Mouse (Mus musculus): Measurements from ENCODE around the gene Arid3c.
"Not testable (repeated sequence)": the region's sequence is repeated elsewhere in the genome, so short reads cannot be mapped to it uniquely, and the experiment has no call there.

Arid3c gene

DNA sequence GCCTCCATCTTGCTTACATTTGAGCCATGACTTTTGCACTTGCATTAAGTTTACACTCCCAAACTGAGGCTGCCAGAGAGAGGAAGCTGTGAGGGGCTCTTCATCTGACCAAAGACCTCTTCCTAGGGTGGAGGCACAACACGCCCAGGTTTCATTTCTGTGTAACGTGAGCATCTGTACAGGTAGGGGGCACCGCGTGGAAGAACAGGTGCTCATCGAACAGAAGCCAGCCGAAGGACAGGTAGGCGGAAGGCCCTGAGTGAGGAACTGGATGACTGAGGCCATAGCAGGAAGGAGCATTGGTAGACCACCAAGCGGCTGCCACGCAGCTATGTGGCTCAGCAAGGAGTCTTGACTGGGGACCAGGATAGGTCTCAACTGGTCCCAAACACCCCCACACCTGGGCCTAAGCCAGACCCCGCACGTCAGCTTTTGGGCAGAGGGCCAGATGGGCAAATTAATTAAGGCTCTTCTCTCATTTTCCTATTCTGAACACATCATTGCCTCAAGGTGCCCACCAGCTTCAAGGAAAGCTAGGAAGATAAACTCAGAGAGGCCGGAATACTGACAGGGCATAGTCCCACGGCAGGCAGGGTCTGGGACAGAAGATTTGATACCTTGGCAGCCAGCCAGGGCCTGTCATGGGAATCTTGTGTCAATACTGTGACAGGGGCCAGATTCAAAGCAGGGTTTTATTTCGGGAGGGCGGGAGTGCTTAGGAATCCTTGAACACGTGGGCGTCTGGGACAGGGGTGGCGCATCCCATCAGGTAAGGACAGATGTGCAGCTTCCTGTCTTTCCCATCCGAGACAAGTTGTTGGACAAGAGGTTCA lies 24.8 kb downstream of the Arid3c start:
- DNase-seq (ENCODE audit: low spot score in 2 of 2): no peak

DNA sequence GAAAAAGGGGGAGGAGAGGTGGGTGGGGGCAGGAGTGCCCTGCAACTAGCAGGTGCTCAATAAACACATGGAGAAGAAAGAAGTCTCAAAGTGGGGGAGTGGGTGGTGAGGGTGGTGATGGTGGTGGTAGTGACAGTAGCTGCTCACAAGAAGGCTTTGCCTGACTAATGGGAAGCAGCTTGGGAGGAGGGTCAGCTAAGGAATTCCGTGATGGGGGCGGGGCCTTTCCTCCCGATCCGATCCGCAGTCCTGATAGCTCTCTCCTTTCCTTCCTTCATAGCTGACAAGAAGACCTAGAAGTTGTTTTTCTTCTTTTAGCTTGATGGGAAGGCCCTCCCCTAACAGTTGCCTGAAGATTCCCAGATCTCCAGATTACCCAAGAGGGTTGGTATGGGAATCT lies 26.3 kb downstream of the Arid3c start:
- no peak for DNase-seq (ENCODE audit: low spot score in 2 of 2)

DNA sequence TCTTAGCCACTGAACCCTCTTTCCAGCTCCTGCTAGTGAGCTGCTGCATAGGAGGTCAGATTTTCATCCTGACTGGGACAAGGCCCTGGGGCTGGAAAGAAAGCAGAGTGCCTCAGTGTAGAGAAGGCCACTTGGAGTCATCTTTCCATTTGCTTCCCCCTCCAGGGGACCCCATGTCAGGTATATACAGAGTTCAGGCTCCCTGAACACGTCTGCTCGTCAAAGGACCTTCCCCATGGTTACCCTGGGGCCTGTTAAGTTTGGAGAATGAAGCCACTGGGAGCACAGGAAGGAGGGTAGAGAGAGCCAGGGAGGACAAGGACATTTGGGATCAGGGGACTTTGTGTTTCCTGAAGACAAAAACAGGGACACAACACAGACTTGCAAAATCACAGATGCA lies 28.7 kb downstream of the Arid3c start:
- not testable (repeated sequence) for DNase-seq (ENCODE audit: low spot score in 2 of 2)

- DNase-seq (ENCODE audit: low spot score in 2 of 2): not testable (repeated sequence)
Observed at GRCm38 (mm10) chr4:41700224-41700623, 30.7 kb downstream of the Arid3c start.

DNA sequence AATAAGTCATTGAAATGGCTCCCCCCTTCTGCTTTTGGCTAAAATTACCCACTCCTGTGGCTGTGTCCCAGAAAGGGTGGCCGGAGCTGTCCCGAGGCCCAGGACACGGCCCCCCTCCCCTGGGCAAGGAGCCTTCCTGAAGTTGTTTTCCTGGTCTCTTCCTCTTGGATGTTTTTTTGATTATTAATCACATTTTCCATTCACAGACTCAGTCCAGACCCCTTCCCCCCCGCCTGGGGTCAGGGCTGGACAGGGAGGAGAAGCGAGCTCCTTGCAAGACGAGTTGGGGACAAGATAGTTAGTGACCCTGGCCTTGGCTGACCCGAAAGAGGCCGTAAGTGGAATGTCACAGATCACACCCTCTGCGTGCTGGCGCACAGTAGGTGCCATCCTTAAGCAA lies 31.2 kb downstream of the Arid3c start, which contains the start of gene Il11ra1:
Gene Il11ra1, plus strand, starts transcription at position 207 of the 400 bp plus-strand sequence.
- not testable (repeated sequence) for DNase-seq (ENCODE audit: low spot score in 2 of 2)

DNA sequence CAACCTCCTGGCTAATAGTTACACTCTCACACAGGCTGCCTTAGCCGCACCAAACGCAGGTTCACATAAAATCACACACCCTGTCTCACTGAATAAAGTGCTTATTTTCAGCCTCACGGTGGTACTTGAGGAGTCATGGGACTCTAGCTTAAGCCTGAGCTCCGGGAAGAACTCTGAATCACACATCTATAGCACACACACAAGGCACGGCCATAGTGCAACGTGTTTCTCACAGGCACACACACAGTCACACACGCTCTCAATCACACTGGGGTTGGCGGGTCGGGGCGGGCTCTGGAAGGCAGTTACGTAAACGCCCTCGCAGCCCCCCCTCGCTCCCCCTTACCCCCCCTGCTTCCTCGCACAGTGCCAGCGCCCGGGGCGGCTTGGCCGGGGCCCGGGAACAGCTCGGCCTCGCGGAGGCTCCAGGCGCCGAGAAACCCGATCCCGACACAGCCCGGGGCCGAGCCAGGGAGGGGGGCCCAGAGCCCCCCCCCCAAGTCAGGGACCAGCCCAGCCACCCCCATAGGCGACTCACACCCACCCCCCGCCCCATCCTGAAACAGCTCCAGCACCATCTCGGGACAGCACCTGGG lies 32.4 kb downstream of the Arid3c start:
- DNase-seq (ENCODE audit: low spot score in 2 of 2): peak in 1 of 2 experiments; percentile 33

DNA sequence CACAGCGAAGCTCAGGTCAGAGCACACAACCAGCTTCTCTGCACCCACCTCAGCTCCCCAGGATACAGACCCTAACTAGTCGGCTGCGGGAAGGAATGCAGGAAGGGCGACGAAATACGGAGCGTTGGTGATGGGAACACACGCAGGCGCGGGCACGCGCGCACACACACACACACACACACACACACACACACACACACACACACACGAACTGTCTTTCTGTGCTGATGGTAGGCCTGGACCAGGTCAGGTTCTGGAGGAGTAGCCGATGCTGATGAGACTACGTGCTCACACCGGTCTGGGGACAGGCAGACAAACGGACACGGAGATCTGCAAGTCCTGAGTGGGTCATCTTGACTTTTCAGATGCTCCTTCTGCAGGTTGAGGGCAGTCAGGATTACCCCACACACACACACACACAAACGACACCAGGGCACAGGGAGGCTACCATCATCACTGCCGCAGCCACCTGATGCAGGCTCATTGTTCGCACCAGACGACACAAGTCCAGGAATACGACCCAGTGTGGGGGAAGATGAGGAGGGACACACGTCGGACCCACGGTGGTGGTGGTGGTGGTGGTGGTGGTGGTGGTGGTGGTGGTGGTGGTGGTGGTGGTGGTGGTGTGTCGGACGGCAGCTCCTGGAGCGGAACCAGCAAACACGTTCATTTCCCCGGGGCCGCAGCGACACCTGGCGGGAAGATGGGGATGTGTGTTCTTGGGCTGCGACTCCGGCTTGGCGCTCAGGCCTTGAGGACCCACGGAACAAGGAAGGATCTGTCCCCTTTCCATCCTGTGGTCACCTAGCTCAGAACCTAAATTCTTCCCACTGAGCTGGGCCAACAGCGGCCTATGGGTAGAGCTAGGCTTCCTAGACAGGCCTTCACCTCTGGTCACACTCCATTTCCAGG lies 33.8 kb downstream of the Arid3c start, which contains the start of gene Cntfr:
Gene Cntfr, minus strand, starts transcription at position 160 of the 912 bp plus-strand sequence.
- DNase-seq (ENCODE audit: low spot score in 2 of 2): peak; percentile 77 to 85

GRCm38 (mm10) chr4:41696452-41696851 lies 34.5 kb downstream of the Arid3c start:
- DNase-seq (ENCODE audit: low spot score in 2 of 2): not testable (repeated sequence)

GRCm38 (mm10) chr4:41695800-41696199 lies 35.1 kb downstream of the Arid3c start:
- DNase-seq (ENCODE audit: low spot score in 2 of 2): not testable (repeated sequence)

- DNase-seq (ENCODE audit: low spot score in 2 of 2): not testable (repeated sequence)
Observed at GRCm38 (mm10) chr4:41693511-41693910, 37.4 kb downstream of the Arid3c start.

- DNase-seq (ENCODE audit: low spot score in 2 of 2): not testable (repeated sequence)
Observed at GRCm38 (mm10) chr4:41690014-41690413, 40.9 kb downstream of the Arid3c start.

DNA sequence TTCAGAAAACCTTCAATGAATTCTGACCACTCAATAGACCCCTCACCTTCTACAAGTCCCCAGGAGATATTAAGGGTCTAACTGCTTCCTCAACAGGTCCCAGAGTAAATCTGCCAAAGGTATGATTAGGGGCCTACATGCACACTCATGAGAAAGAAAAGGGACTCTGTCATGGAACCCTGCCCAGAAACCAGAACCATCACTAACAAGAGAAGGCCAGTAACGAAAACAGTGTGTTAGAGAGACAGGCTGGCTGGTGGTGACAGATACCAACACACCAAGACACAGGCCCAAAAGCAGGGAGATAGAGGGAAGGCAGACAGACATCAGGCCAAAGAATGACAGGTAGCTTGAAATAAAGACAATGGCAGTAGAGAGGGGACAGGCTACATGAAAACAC lies 42.4 kb downstream of the Arid3c start:
- not testable (repeated sequence) for DNase-seq (ENCODE audit: low spot score in 2 of 2)

DNA sequence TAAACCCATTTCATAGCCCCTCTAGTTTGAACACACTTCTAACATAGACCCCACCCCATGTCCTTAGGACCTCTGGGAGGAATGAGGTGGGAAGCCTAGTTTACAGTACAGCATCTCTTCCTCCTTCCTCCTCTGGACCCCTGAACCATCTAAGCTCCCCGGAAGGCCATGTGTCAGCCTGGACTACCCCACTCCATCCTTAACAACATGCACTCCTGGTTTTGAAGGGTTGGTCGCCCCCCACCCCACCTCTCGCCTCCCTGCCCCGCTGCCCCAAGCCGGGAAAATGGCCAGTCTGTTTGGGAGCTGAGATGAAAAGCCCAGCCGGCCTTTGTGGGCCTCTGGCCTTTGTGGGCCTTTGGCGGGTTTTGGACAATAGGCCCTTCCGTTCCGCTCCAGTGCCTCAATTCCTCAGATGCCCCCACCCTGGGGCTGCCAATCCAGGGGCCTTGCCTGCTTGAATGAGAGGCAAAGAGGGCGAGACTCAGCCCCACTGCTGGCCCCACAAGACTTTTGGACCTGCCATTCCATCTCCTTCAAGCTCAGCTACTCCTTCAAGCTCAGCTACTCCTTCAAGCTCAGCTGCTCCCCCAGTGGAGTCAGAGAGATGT lies 45.0 kb downstream of the Arid3c start:
- not testable (repeated sequence) for DNase-seq (ENCODE audit: low spot score in 2 of 2)

DNA sequence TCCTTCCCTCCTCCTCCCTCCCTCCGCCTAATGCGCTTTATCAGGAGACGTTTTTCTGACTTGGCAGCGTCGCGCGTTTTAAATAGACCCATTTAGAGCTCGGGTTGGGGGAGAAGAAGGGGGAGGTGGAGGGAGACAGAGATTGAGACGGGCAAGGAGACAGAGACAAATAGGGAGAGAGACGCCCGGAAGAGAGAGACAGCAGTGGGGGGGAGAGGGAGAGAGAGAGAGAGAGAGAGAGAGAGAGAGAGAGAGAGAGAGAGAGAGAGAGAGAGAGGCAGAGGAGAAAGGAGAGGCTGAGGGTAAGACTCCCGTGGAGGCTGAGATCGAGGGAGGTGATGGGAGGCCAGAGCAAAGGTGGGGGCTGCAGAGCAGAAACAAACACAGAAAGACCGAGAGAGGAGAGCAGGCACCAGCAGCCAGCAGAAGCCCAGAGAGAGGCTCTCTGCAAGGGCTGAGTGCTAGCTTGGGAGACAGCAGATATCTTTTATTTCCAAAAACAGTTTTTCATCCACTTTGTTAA lies 46.0 kb downstream of the Arid3c start:
- DNase-seq (ENCODE audit: low spot score in 2 of 2): not testable (repeated sequence)

- DNase-seq (ENCODE audit: low spot score in 2 of 2): not testable (repeated sequence)
Observed at GRCm38 (mm10) chr4:41684131-41684930, 46.6 kb downstream of the Arid3c start.

DNA sequence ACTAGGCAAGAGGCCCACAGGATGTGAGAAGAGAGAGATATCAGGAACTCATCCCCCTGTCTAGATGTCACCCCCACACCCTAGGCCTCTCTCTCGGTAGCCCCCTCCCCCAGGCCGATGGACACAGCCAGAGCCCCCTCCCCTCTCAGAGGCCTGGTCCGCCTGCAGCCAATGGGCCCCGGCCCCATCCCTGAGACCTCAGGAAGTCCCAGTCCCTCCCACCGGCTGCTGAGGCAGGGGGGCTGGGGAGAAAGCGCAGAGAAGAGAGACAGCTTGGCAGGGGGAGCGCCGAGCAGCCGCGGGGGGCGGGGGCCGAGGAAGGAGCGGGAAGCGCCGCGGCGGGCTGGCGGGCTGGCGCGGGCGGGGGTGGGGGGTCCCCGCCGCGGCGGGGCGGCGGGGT lies 47.6 kb downstream of the Arid3c start:
- DNase-seq (ENCODE audit: low spot score in 2 of 2): not testable (repeated sequence)

DNA sequence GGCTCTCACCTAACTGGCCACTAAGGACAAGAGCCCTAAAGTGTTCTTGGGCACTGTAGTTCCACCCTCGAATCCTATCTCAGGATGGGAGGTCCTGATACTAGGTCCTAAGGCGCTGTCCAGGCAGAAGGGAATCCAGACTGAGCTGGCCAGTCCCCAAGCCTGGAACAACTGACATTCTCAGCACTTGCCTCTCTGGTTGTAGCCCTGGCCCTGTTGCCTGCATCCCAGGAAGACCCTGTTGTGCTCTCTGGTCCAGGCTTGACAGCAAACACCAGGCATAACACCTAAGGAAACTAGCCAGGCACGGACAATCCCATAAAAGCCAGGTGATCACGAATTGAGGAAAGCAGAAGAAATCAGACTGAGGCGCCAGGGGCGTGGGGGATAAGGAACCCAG lies 48.2 kb downstream of the Arid3c start:
- no peak for DNase-seq (ENCODE audit: low spot score in 2 of 2)

DNA sequence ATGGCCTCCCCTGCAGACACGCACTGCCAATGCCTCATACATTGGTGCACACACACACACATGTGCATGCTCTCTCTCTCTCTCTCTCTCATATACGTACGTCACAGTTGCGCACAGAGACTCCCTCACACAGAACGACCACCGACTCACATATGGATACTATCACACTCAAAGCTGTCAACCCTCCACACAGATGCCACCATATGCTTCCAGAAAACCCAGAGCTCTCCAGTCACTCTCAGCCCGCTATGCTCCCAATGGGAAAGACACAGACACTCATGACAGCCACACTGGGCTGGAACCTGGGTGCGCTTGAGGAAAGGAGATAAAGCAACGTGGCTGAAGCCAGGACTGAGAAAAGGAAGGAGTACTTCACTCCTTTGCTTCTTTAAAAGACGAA lies 49.0 kb downstream of the Arid3c start:
- no peak for DNase-seq (ENCODE audit: low spot score in 2 of 2)

DNA sequence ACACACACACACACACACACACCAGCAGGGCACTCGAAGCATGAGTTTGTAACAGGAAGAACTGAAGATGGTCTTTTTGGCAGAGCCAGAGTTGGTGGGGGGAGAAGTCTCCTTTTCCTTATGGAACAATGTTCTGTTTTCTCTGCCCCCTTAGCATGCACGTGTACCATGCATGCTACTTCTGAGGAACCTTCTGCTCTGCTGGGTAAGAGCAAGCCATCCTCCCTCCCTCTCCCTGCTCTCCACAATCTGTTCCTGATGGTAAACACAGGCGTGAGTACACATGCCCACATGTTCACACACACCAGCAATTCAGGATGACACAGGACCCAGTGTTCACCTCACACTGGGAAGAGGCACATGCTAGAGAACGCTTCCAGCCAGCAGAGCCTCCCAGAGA lies 49.8 kb downstream of the Arid3c start:
- DNase-seq (ENCODE audit: low spot score in 2 of 2): no peak

DNA sequence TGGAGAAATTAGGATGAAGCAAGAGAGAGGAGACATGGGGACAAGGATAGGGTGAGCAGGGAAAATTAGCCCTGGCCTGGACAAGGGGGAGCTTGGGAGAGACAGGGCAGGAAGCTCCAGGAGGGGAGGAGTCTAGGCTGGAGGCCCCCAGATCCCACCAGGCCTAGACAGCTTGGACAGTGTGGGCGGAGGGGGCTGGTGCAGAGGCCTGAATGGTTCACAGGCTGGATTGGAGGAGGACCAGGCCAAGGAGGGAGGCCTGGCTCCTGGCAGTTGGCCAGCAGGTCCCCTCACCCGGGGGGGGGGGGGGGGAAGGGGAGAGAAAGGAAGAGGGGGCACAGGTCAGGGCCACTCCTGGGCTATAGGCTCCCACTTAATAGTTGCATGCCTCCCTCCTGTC lies 51.7 kb downstream of the Arid3c start:
- no peak for DNase-seq (ENCODE audit: low spot score in 2 of 2)
